ENCODE assay signal across 9 mouse cellular contexts in the genomic region with DNA sequence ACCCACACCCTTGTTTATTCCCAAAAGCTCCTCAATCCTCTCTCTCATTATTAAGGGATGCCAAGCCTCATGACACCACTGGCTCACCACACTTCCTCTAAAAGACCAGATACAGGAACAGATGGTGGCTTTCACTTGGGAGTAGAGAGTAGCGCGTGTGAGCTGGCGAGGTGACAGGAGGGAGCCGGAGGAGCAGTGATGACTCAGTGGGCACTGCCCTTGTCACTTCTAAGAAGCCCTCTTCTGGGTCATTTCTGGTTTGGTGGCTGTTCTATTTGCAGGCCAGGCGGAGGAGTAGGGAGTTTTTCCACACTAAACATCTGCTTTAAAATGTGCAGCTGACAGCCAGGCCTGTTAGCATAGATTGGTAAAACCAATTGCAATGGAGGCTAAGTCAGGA. TPM values are rescaled to one million over a fixed set of nuclear protein-coding genes. Genes with fewer than 3 reads are reported as not detected.
DNase-seq lines count a peak whose midpoint lies in the region; ATAC-seq lines count a peak whose summit lies in the region.
"Had no signal": no experiment of that assay in that cellular context is flagged by ENCODE, and none has a peak within 500 bp of the region (broad histone marks: within the 10 kb centered on the region; RNA-seq: fewer than 3 reads in every experiment).

No protein-coding gene starts in this region.

- H3K9me3 ChIP-seq in hindbrain, embryonic 16.5 days (ENCODE audit: control insufficient read depth, low read length) = no peaks in the 10 kb centered on the region
- no peaks in the 10 kb centered on the region for H3K9me3 ChIP-seq in hindbrain, embryonic 14.5 days (ENCODE audit: control insufficient read depth, low read length)
- H3K9me3 ChIP-seq in heart, embryonic 11.5 days (replicated peaks; ENCODE audit: control insufficient read depth, low read length) = no peaks in the 10 kb centered on the region
- H3K9me3 ChIP-seq in hindbrain, embryonic 10.5 days = no peaks in the 10 kb centered on the region

- H3K36me3 ChIP-seq in hindbrain, embryonic 16.5 days (ENCODE audit: control insufficient read depth, insufficient read depth, low read length) = no peaks in the 10 kb centered on the region
- H3K36me3 ChIP-seq in hindbrain, embryonic 14.5 days (replicated peaks; ENCODE audit: control insufficient read depth, insufficient read depth) = no peaks in the 10 kb centered on the region
- H3K36me3 ChIP-seq in heart, embryonic 11.5 days (ENCODE audit: control insufficient read depth, insufficient read depth, low read length) = peaks cover 19% of the 10 kb centered on the region
- H3K36me3 ChIP-seq in macrophage (ENCODE audit: inconsistent target) = no peaks in the 10 kb centered on the region
- peaks cover 15% of the 10 kb centered on the region; the same call in 1 of the 2 replicates for H3K36me3 ChIP-seq in hindbrain, embryonic 10.5 days

- H3K27me3 ChIP-seq in hindbrain, embryonic 16.5 days (replicated peaks; ENCODE audit: control insufficient read depth, insufficient read depth, low read length) = no peaks in the 10 kb centered on the region
- no peaks in the 10 kb centered on the region for H3K27me3 ChIP-seq in hindbrain, embryonic 14.5 days (ENCODE audit: control insufficient read depth, insufficient read depth, low read length)
- no peaks in the 10 kb centered on the region for H3K27me3 ChIP-seq in heart, embryonic 11.5 days (ENCODE audit: control insufficient read depth, insufficient read depth, low read length)
- no peaks in the 10 kb centered on the region for H3K27me3 ChIP-seq in hindbrain, embryonic 10.5 days (ENCODE audit: insufficient read depth, poor library complexity, severe bottlenecking)

- WGBS in hindbrain, embryonic 16.5 days = 43% methylated on average over 5 of the region's 5 CpGs
- WGBS in hindbrain, embryonic 14.5 days = 69% methylated on average over 5 of the region's 5 CpGs
- 57% methylated on average over 5 of the region's 5 CpGs for WGBS in heart, embryonic 11.5 days (ENCODE audit: insufficient replicate concordance)
- WGBS in macrophage (ENCODE audit: missing documents) = 10% methylated on average over 5 of the region's 5 CpGs
- 95% methylated on average over 5 of the region's 5 CpGs for WGBS in hindbrain, embryonic 10.5 days

- H3K79me2 ChIP-seq in macrophage (ENCODE audit: inconsistent target) = peaks cover 71% of the 10 kb centered on the region

- peaks cover 7% of the 10 kb centered on the region; the same call in 1 of the 2 replicates for H3K4me1 ChIP-seq in hindbrain, embryonic 16.5 days (ENCODE audit: control insufficient read depth, insufficient read depth, low read depth, low read length)
- peaks cover 9% of the 10 kb centered on the region for H3K4me1 ChIP-seq in hindbrain, embryonic 14.5 days (replicated peaks; ENCODE audit: control insufficient read depth, insufficient read depth, low read length)
- peaks cover 82% of the 10 kb centered on the region for H3K4me1 ChIP-seq in heart, embryonic 11.5 days (ENCODE audit: control insufficient read depth, insufficient read depth, low read length)
- peaks cover 39% of the 10 kb centered on the region for H3K4me1 ChIP-seq in hindbrain, embryonic 10.5 days (replicated peaks)

- H3K4me3 ChIP-seq in hindbrain, embryonic 16.5 days (ENCODE audit: low read length) = no peak overlapping the region
- no peak overlapping the region for H3K4me3 ChIP-seq in hindbrain, embryonic 14.5 days (replicated peaks; ENCODE audit: low read length)
- H3K4me3 ChIP-seq in heart, embryonic 11.5 days (ENCODE audit: low read depth, low read length) = no peak overlapping the region
- H3K4me3 ChIP-seq in macrophage (ENCODE audit: inconsistent target) = no peak overlapping the region
- no peak overlapping the region for H3K4me3 ChIP-seq in hindbrain, embryonic 10.5 days
- H3K4me3 ChIP-seq: erythroblast, embryonic 14.5 days had no signal

- H3K4me2 ChIP-seq in hindbrain, embryonic 16.5 days (ENCODE audit: low read length) = no peak overlapping the region
- H3K4me2 ChIP-seq in hindbrain, embryonic 14.5 days (replicated peaks) = no peak overlapping the region
- peak overlapping the region; percentile 56 for H3K4me2 ChIP-seq in heart, embryonic 11.5 days

- DNase-seq in hindbrain, embryonic 14.5 days (ENCODE audit: low spot score) = no peak
- peak; percentile 74 for DNase-seq in 3T3-L1 (ENCODE audit: low read depth, low spot score)
- DNase-seq in adrenal gland, postnatal 36 days = peak; percentile 82 to 83
- no peak for DNase-seq in thymus, postnatal 36 days
- no peak for DNase-seq in hindbrain, embryonic 10.5 days (ENCODE audit: low spot score)

- no peak overlapping the region for H3K9ac ChIP-seq in hindbrain, embryonic 16.5 days (ENCODE audit: low read depth, low read length)
- no peak overlapping the region for H3K9ac ChIP-seq in hindbrain, embryonic 14.5 days
- no peak overlapping the region; the same call in 1 of the 2 replicates for H3K9ac ChIP-seq in heart, embryonic 11.5 days (ENCODE audit: low read depth, low read length)

- H3K27ac ChIP-seq in hindbrain, embryonic 16.5 days (ENCODE audit: low read depth, low read length) = no peak overlapping the region
- no peak overlapping the region for H3K27ac ChIP-seq in hindbrain, embryonic 14.5 days
- peak overlapping the region; percentile 86 for H3K27ac ChIP-seq in heart, embryonic 11.5 days (ENCODE audit: low read depth, low read length)
- H3K27ac ChIP-seq in macrophage = peak overlapping the region; percentile 99
- no peak overlapping the region for H3K27ac ChIP-seq in hindbrain, embryonic 10.5 days

- peak; percentile 53; the same call in 1 of the 2 replicates for ATAC-seq in hindbrain, embryonic 16.5 days
- no peak for ATAC-seq in hindbrain, embryonic 14.5 days (ENCODE audit: low FRiP score)
- ATAC-seq in heart, embryonic 11.5 days (replicated peaks; ENCODE audit: insufficient number of reproducible peaks, low FRiP score, low TSS enrichment) = no peak

RNA-seq across cellular contexts. Expression of gene Igf2r, which starts 11.5 kb away (rescaled TPM):
- polyA plus RNA-seq in hindbrain, embryonic 16.5 days (2015; fragmentation: Nextera tagmentation; extraction: Ambion mirVana) = 6.4 and 10.1 TPM in 2 replicates
- polyA plus RNA-seq in hindbrain, embryonic 14.5 days (2014; fragmentation: Nextera tagmentation; extraction: Ambion mirVana) = 13.1 and 14.9 TPM in 2 replicates
- 10 to 100 TPM; 76.5 to 97.4 TPM for total RNA-seq in adrenal gland, postnatal 36 days (2021)
- 199 and 238 TPM in 2 replicates for polyA plus RNA-seq in heart, embryonic 11.5 days (2014; fragmentation: Nextera tagmentation; extraction: Ambion mirVana)
- 100 to 1,000 TPM in 9 of 26 experiments, 10 to 100 TPM in 17; 25.8 to 237 (median 74.8) TPM for total RNA-seq in macrophage (2018; cell fraction: chromatin; rRNA removed)
- 100 to 1,000 TPM in 2 of 26 experiments, 10 to 100 TPM in 24; 24.6 to 128 (median 57.7) TPM for total RNA-seq in macrophage (2018; cell fraction: cytosol; rRNA removed)
- 100 to 1,000 TPM in 17 of 26 experiments, 10 to 100 TPM in 9; 57.0 to 215 (median 111) TPM for total RNA-seq in macrophage (2018; cell fraction: nucleus; rRNA removed)
- polyA plus RNA-seq in macrophage (2018) = 44.5 to 77.5 TPM (median 67.5 TPM) in 3 replicates
- polyA plus RNA-seq in hindbrain, embryonic 10.5 days (2016; fragmentation: Nextera tagmentation; extraction: Ambion mirVana) = 17.3 and 20.8 TPM in 2 replicates

Comparison
In these comparisons a context has a peak if more than half of its experiments do, and no peak if none do; other contexts are left out.
1. H3K27ac ChIP-seq: peak in heart, embryonic 11.5 days (single experiment) and macrophage (single experiment); none in hindbrain, embryonic 16.5 days (single experiment), hindbrain, embryonic 14.5 days (single experiment) and hindbrain, embryonic 10.5 days (single experiment).
2. DNase-seq: peak in 3T3-L1 (single experiment) and adrenal gland, postnatal 36 days (2 of 2); none in hindbrain, embryonic 14.5 days (single experiment), thymus, postnatal 36 days (0 of 2) and hindbrain, embryonic 10.5 days (single experiment).